Mouse (Mus musculus): ENCODE results near the gene Arhgap44.
A peak's percentile ranks its signal among the peaks of the same experiment; 100 is the strongest.

Arhgap44 gene

GRCm38 (mm10) chr11:65162767-65163120 is at the start of gene Arhgap44:
TSS of gene Arhgap44 (minus strand) at chr11:65162961.
- DNase-seq (ENCODE audit: low read depth, low spot score), result peak; percentile 28

- DNase-seq (ENCODE audit: low read depth, low spot score), result no peak
Observed at GRCm38 (mm10) chr11:65211701-65212100, 48.9 kb upstream of the Arhgap44 start.

- DNase-seq (ENCODE audit: low read depth, low spot score), result no peak
Observed at GRCm38 (mm10) chr11:65209441-65209840, 46.7 kb upstream of the Arhgap44 start.

GRCm38 (mm10) chr11:65205306-65205705 is 42.5 kb upstream of the Arhgap44 start:
- no peak for DNase-seq (ENCODE audit: low read depth, low spot score)

GRCm38 (mm10) chr11:65204651-65205050 is 41.9 kb upstream of the Arhgap44 start:
- DNase-seq (ENCODE audit: low read depth, low spot score), result no peak

- DNase-seq (ENCODE audit: low read depth, low spot score), result no peak
Observed at GRCm38 (mm10) chr11:65203020-65203419, 40.3 kb upstream of the Arhgap44 start.

GRCm38 (mm10) chr11:65202236-65202635 is 39.5 kb upstream of the Arhgap44 start:
- DNase-seq (ENCODE audit: low read depth, low spot score), result no peak

- DNase-seq (ENCODE audit: low read depth, low spot score), result no peak
Observed at GRCm38 (mm10) chr11:65198026-65198425, 35.3 kb upstream of the Arhgap44 start.

GRCm38 (mm10) chr11:65197280-65197679 is 34.5 kb upstream of the Arhgap44 start:
- DNase-seq (ENCODE audit: low read depth, low spot score), result peak; percentile 37

GRCm38 (mm10) chr11:65186974-65187373 is 24.2 kb upstream of the Arhgap44 start:
- no peak for DNase-seq (ENCODE audit: low read depth, low spot score)

- DNase-seq (ENCODE audit: low read depth, low spot score), result no peak
Observed at GRCm38 (mm10) chr11:65185114-65185513, 22.4 kb upstream of the Arhgap44 start.

GRCm38 (mm10) chr11:65170121-65170750 is 7.5 kb upstream of the Arhgap44 start:
- DNase-seq (ENCODE audit: low read depth, low spot score), result no peak

- no peak for DNase-seq (ENCODE audit: low read depth, low spot score)
Observed at GRCm38 (mm10) chr11:65161881-65162766, 637 bp downstream of the Arhgap44 start.

- no peak for DNase-seq (ENCODE audit: low read depth, low spot score)
Observed at GRCm38 (mm10) chr11:65160991-65161880, 1.5 kb downstream of the Arhgap44 start.

- no peak for DNase-seq (ENCODE audit: low read depth, low spot score)
Observed at GRCm38 (mm10) chr11:65159791-65160190, 3.0 kb downstream of the Arhgap44 start, which contains the start of gene 1700086D15Rik. TSS of gene 1700086D15Rik (minus strand) at chr11:65159891.

GRCm38 (mm10) chr11:65158658-65158990 is 4.1 kb downstream of the Arhgap44 start:
- no peak for DNase-seq (ENCODE audit: low read depth, low spot score)

- DNase-seq (ENCODE audit: low read depth, low spot score), result no peak
Observed at GRCm38 (mm10) chr11:65157966-65158657, 4.6 kb downstream of the Arhgap44 start.

GRCm38 (mm10) chr11:65153006-65153405 is 9.8 kb downstream of the Arhgap44 start:
- DNase-seq (ENCODE audit: low read depth, low spot score), result no peak

GRCm38 (mm10) chr11:65148441-65148840 is 14.3 kb downstream of the Arhgap44 start:
- no peak for DNase-seq (ENCODE audit: low read depth, low spot score)

- DNase-seq (ENCODE audit: low read depth, low spot score), result no peak
Observed at GRCm38 (mm10) chr11:65142838-65143417, 19.8 kb downstream of the Arhgap44 start.

GRCm38 (mm10) chr11:65139030-65139429 is 23.7 kb downstream of the Arhgap44 start:
- no peak for DNase-seq (ENCODE audit: low read depth, low spot score)
